Mouse (Mus musculus): ENCODE data around the gene Foxr2. TPM values are rescaled to one million over a fixed set of nuclear protein-coding genes. Genes with fewer than 3 reads are reported as not detected.

Gene Foxr2
- not detected for total RNA-seq (2021)
- long read RNA-seq, experiment 1 = 0 reads
- long read RNA-seq, experiment 2 = 0 reads

DNA sequence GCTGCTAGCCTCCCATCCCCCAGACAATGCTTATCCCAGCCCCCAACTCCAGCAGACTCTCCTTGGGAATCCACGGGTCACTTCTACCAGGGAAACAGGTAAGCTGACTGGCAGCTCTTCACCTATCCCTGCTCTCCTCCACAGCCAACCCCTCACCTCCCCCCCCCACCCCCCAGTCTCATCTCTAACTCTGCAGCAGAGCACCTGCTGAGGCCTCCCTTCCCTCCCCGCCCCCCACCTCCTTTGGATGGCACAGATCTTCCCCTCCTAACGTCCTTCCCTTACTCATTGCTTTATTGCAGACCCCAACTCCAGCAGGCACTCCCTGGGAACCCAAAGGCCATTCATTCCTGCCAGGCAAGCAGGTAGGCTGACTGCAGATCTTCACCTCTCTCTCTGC is at the start of gene Foxr2:
Foxr2 (plus strand) TSS at position 301 of the 400 bp plus-strand sequence.
- DNase-seq = no peak

DNA sequence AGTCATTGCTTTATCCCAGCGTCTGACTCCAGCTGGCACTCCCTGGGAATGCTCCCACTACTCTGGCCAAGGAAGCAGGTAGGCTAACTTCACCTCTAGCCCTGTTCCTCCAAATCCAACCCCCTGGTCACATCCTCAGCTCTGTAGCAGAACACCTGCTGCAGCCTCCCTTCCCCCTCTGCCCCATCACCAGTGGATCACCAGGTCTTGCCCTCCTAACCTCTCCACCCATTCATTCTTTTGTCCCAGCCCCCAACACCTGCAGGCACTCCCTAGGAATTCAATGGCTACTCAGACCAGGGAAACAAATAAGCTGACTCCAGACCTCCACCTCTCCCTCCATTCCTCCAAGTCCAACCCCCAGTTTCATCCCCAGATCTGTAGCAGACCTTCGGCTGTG is 427 bp downstream of the Foxr2 start:
- DNase-seq = no peak

DNA sequence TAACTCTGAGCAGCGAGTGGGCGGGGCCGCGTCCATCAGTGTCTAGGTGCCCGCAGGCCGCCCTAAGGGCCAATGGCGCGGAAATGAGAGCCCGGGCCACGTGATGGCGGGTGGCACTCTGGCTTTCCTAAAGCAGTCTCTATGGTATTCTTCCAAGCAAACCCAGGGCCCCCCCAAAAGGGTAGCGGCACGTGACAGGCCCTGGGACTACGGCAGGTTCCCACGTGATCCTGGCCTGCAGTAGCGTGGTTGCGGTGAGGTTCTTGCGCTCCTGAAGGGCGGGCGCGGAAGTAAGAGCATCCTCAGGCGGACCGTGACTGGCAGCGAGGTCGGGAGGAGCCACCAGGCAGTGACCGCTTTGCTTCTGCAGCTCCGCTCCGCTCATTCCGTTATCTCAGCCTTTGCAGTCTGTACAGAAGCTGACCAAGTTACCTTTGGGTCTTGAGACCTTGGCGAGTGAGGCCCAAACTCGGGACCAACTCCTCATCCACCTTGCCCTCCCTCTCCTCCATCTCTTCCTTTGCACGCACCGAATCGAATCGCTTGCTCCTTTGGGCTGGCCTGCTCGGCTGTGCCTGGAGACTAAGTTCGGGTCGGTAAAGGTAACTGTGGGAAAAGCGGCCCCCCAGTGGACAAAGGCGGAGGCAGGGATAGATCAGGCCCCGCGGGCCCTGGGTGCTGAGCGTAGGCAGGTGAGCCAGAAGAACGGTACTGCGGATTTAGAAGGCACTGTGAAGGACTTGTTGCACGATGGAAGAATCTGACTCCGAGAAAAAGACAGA is 21.3 kb downstream of the Foxr2 start, which contains the start of gene Rragb:
Rragb (plus strand) TSS at position 248 of the 782 bp plus-strand sequence.
- peak; percentile 79 to 85 for DNase-seq

DNA sequence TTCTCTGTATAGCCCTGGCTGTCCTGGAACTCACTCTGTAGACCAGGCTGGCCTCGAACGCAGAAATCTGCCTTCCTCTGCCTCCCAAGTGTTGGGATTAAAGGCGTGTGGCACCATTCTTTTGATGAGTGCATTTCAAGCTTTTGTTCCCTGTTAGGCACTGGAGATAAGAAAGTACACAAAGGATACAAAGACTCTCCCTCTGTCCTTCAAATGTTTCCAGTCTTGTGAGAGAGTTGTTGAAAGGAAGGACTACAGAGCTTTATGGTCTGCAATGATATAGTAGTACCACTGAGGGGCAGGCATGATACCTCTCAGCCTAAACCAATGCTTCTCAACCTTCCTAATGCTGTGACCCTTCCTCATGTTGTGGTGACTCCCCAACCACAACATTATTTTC is 24.1 kb downstream of the Foxr2 start:
- DNase-seq = no peak

DNA sequence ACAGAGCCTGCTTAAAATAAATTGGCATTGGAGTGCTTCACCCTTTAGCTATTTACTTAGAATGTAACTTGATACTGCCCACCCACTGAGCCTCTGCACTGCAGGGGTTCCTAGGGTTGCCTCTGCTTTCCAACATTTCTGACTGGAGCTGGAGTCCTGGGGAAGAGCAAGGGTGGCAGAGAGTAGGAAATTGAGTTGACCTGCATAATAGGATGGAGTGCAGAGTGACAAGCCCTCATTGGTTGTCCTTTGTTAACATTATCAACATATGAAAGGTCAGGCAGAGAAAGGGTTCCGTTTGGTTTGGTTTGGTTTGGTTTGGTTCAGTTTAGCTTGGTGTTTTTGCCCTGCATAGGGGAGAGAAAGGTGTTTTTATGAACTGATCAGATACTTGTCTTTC is 33.2 kb downstream of the Foxr2 start:
- no peak for DNase-seq

DNA sequence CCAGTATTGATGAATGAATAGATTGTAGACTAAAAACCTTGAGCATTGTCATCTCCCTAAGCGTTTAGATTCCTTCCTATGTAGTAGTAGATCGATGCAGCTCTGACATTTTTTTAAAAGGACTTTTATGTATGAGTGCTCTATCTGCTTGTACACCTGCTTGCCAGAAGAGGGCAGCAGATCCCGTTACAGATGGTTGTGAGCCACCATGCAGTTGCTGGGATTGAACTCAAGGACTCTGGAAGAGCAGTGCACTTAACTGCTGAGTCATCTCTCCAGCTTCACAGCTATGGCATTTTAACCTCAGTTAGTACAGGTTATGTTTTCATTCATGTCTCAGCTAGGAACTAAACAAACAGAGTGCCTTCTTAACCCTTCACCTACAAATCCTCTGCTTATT is 36.7 kb downstream of the Foxr2 start:
- DNase-seq = peak; percentile 7 to 38

DNA sequence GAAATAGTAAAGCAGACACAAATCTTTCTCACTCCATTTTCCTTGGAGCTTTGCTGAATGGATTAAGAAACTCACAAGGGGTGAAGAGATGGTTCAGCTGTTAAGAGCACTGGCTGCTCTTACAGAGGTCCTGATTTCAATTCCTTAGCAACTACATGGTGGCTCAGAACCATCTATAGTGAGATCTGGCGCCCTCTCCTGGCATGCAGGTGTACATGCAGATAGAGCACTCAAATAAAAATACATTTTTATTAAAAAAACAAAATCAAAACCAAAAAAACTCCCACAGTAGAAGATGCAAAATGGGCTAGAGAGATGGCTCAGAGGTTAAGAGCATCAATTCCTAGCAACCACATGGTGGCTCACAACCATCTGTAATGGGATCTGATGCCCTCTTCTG is 56.2 kb downstream of the Foxr2 start:
- DNase-seq = peak; percentile 2 to 8

DNA sequence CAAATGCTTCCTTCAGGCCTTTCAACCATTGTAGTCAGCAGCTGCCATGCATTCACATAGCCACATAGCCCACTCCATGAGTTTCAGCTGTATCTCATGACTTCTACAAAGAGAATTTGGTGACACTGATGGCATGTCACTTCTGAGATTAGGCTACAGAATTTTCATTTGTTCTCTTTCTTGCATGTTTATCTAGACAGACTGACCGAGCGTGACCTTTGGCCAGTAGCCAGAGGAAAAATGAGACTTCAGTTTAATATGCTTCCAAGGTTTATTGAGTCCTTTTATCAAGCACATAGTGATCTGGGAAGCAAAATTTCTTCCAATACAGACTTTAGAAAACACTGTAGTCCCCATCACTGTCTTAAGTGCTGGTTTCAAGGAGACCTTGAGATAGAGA is 63.6 kb downstream of the Foxr2 start:
- peak; percentile 1 to 11 for DNase-seq

Other genes with a start within 250 kb of the Foxr2 start
- 1 to 10 TPM; 2.1 to 2.8 TPM for gene Usp51, start 112.3 kb upstream of the Foxr2 start, total RNA-seq (2021)
- 10 to 100 TPM; 21.9 to 24.2 TPM for gene Mageh1, start 81.2 kb upstream of the Foxr2 start, total RNA-seq (2021)
- gene Rragb, start 21.2 kb downstream of the Foxr2 start, total RNA-seq (2021) = 1 to 10 TPM; 6.3 to 8.5 TPM
- gene Klf8, start 118.7 kb downstream of the Foxr2 start, total RNA-seq (2021) = 1 to 10 TPM in 1 of 2 experiments, under 1 TPM in 1; 0.99 to 1.4 TPM

All from adrenal gland, postnatal 36 days (tissue).